Mouse (Mus musculus): ENCODE measurements around the gene Alg14.
A peak's percentile ranks its signal among the peaks of the same experiment; 100 is the strongest.

Alg14 gene

DNA sequence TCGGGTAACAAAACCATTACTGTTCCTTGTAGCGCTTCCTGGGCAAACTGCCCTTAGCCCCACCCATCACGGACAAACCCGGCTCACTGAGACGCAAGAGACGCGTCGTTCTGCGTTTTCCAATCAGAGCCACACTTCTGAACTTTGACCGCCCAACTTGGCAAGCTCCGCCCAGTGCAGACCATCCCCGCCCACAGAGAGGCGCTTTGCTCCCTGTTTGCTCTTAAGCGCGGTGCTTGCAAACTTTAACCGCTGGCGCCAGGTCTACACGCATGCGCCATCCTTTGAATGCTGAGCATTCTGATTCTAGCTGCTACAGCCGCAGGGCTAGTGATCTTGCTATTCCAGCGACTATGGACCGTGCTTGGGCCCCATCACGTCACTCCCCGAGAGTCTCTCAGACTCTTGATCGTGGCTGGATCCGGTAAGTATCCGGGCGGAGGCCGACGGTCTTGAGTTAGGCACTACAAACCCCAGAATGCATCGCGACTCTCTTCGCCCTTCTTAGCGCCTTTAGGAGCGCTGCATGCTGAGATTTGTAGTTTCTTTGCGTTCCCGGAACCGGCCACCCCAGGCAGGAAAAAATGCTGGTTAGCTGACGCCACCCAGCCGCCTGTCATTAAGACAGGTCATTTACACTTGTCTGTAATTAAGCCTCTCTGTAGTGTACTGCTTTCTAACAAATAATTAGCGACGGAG, at the start of gene Alg14:
TSS of gene Alg14 (plus strand) at position 214 of the 699 bp plus-strand sequence.
- DNase-seq (ENCODE audit: low spot score in 2 of 2), result peak; percentile 94 to 97

DNA sequence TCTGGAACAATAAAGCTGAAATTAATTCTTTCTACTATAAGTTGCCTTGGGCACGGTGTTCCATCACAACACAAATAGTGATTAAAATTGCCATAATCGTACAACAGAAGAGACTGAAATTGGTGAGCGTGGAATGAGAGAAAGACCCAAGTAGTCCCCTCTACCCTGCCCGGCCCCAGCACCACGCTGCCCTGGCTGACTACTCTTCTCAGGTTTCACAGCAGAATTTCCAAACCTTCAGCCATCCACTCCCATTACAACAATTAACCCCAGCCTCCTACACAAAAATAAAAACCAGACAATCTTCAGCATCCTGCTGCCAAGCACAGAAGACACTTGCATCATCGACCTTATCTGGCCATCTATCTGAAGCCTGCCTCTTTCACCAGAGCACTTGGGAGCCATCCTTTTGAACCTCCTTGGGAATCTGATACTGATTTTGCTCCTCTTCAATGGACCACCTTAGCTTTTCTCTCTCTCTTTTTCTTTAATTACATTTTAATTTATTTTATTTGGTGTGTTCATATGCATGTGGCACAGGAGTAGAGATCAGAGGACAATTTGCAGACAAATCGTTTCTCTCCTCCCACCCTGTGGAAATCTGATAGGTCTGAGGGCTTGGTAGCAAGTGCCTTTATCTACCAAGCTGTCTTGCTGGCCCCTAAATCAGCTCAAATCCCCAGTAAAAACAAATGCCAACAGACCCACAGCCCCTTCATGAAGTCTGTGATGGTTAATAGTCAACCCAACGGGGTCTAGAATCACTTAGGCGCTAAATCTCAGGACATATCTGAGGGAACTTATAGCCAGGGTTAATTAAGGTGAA, 49.2 kb upstream of the Alg14 start:
- DNase-seq (ENCODE audit: low spot score in 2 of 2), result no peak

DNA sequence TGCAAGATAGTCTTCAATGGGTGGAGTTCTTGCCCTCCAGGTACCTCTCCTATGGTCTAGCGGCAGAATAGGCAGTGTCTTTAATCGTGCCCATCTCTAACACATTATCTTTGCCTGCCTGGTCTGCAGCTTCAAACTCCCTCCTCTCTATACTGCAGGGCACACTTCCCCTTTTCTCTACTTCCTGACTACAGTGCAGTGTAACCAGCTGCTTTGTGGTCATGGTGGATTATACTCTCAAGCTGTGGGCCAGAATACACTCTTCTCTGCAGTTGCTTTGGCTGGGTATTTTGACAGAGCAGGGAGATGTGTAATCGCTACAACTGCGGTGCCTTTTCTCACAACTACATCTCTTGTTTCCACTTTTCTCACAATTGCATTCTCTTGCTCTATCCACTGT, 48.6 kb upstream of the Alg14 start:
- no peak for DNase-seq (ENCODE audit: low spot score in 2 of 2)

DNA sequence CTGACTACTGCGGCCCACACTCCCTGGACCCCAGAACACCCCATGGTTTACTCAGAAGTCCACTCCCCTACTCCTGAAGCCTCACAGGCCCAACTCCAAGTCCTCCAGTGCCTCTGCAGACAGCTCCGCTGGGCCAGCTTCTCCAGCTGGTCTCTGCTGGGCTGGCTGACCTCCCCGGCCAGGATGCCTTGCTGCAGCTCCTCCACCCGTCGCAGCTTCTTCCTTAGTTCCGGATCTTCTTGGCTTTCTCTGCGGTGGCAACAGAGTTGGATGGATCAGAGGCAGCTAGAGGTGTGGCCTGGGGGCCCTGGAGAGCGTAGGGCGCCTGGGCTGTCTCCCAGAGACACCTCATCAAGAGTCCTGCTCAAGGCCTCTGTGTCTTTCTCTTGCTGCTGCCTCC, 41.5 kb upstream of the Alg14 start:
- DNase-seq (ENCODE audit: low spot score in 2 of 2), result no peak

DNA sequence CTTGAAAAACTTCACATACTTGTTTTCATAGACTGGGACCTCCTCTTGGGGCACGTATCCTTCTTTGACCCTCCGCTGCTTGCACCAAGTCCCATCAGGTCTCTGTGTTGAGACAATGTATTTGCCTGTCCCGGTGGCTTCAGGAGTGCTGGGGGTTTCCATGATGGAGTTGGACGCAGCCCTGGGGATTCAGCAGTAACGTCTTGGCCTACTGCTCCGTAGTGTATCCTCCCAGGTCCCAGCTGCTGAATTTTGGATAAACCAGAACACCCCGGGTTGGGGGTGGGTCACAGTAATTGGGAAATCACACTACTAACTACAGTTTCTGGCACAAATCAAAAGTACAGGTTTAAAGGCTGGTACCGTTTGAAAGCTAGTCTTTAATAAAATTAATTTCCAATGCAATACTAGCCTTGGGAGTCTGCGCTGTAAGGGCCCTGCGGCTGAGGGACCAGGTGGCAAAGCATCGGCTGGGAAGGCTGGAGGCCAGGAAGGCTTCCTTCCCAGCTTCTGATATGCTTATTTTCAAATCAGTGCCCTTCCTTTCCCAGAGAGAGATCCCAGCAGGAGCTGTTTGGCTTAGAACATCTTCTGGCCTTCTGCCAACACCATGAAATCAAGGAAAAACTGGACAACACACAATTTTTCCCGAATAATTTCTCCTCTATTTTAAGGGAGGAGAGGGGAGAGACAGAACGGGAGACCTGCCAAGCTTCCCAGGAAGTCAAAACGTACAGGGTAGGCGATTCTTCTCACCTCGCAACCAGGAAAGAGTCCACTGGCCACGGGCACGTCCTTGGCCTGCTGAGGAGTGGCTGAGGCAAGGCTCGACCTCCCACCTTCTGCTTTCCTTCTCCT, 40.8 kb upstream of the Alg14 start:
- no peak for DNase-seq (ENCODE audit: low spot score in 2 of 2)

DNA sequence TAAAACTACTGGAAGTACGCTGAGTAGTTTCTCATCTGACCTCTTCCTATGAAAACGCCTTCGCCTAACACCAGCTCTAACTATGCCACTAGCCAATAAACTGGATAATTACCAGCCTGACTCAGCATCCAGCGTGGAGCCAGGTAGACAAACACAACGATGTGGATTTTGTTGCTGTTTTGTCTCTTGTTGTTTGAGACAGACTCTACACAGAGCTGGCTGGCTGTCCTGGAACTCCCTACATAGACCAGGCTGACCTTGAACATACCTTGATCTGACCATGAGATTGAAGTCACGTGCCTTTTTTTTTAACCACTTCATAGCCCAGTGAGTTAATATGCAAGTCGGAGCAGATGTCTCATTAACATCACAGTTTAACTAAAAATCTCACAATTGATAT, 36.1 kb upstream of the Alg14 start:
- DNase-seq (ENCODE audit: low spot score in 2 of 2), result no peak

DNA sequence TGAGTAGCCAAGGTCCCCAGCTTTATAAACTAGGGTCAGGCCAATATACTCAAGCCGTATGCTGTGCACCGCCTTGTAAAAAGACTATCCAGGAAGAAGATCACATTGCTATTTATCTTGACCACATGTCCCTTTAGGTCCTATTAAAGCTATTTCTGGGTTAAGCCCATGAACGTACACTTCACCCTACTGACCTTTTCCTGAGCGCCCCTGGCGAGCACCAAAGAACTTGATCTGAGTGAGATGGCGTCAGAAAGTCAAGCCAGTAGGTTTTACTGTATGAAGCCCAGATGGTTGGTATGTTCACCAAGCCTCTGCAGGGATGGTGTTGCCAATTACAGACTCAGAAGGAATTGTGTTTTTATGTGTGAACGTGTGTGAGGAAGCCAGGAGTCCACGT, 35.4 kb upstream of the Alg14 start:
- DNase-seq (ENCODE audit: low spot score in 2 of 2), result no peak

DNA sequence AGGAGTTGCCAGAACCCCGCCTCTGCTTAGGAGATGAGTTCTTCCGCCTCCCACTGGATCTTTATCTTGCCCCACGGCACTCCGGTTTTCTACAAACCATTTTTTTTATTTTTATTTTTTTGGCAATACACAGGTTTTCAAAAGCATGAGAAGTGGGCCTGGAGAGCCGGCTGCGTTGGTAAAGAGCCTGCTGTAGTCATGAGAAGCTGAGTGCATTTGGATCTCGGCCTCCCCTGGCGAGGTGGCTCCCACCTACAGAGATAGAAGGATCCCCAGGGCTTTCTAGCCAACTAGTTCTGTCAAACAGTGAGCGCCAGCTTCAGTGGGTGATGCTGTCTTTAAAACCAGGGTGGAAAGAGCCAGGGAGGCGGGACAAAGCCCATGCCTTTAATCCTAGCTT, 34.2 kb upstream of the Alg14 start:
- DNase-seq (ENCODE audit: low spot score in 2 of 2), result no peak

DNA sequence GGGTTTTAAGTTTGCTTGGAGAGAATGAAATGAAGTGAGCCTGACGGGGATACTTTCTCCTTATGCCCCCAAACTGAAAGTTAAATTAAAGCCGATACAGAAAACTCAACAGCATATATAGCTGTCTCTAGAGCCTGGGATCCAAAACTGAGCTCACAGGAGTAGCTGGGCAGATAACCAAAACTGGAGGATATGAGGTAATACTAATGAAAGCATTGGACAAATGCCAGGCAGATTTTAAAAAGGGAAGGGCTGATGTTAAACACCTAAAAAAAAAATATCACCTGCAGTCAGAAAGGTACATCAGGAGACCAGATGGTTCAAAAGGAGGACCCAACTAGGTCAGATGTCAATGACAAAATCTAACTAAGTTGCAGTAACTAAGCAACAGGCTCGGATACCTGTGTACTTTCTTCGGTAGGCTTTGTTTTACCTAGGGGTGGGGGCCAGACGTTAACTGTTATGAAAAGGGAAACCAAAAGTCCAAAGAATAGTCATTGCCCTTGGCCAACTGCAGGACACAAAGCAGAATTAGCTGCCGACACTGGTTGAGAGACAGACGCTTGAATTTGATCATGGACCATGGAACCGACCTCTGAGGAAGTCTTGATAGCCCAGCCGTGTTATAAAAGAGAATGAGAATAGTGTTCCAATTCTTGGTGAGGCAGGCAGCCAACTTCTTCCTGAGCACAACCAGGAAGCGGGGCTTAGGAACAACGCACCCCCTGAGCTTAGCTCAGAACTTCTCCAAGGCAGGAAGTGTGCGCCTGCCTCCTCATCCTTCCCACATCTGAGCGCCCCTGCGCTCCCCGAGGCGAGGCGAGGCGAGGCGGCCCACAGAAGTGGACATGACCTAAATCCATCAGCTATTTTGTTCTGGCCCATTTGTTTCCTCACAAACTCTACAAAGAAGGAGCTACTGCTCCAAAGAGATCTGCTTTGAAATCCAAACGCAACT, 32.8 kb upstream of the Alg14 start:
- no peak for DNase-seq (ENCODE audit: low spot score in 2 of 2)

DNA sequence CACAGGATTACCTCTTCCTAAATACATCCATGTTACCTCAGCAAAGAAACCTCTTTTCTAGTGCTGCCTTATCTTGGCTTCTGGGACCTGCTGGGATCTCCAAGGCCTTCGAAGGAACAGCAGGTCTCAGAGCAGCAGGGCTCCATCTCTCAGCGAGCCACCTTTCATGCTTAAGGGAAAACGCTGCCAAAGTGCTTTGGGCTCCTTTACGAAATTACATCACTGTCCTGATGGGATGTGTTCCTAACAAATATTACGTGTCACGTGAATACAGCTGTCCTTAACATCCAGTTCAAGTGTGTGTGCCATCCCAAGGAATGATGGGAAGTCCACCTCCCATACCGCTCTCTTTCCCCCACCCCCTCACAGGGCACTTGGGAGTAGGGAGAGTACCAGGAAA, 31.5 kb upstream of the Alg14 start:
- no peak for DNase-seq (ENCODE audit: low spot score in 2 of 2)

DNA sequence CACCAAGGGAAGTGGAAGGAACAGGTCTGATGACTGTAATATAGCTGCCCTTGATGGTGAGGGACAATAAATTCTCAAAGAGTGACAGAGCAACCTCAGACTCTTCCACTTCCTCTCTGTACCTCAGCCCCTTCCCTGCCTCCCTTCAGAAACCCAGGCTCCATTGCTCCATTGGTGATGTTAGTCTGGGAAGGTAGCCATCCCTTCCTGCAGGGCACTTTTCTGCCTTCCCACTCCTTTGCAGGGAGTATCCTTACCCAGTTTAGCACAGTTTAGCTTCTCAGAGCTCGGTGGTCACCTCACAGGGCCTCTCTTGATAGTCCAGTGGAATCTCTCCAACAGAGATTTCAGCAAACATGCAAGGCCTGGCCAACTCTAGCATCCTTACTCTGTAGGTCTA, 30.7 kb upstream of the Alg14 start:
- DNase-seq (ENCODE audit: low spot score in 2 of 2), result no peak

DNA sequence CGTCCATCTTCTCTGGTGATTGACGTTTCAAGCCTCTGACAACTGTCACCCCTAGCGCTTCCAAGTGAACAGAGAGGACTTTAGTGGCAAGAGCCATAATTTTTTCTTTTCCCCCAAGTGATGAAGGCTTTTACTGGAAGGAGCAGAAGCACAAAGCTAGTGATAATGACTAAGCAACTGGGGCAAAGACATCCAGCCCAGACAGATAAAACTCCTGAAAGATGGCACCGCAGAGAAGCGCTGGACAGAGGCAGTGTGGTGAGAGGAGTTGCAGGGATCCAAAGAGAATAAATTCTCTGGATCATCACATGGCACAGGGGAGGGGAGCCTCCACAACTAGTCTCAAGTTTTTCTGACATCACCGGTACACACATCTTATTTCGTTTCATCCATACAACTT, 30.3 kb upstream of the Alg14 start:
- no peak for DNase-seq (ENCODE audit: low spot score in 2 of 2)

DNA sequence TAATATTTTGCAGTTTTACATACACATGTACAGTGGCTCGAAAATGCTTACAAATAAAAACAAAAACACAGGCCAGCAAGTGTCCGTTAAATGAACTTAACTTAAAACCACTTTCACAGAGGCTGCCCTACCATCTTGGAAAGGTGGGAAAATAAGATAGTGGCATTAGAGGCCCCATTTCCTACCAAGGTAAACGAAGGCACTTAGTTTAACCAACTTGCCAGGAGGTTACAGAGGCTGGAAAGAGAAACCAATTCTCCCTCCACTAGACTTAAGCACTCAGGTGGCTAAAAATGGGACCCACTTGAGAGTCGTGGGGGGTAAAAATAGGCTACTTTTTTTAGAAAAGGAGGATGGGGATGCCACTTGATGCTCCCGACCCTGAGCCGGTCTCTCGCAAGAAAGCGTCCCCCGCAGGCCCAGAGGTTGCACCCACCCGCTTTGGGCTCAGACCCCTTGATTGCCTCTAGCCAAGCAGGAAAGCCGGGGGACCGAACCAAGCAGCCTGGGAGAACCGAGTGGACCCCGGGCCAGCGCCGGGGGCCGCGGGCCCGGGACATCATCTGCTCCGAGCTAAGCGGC, 29.5 kb upstream of the Alg14 start:
- DNase-seq (ENCODE audit: low spot score in 2 of 2), result no peak

DNA sequence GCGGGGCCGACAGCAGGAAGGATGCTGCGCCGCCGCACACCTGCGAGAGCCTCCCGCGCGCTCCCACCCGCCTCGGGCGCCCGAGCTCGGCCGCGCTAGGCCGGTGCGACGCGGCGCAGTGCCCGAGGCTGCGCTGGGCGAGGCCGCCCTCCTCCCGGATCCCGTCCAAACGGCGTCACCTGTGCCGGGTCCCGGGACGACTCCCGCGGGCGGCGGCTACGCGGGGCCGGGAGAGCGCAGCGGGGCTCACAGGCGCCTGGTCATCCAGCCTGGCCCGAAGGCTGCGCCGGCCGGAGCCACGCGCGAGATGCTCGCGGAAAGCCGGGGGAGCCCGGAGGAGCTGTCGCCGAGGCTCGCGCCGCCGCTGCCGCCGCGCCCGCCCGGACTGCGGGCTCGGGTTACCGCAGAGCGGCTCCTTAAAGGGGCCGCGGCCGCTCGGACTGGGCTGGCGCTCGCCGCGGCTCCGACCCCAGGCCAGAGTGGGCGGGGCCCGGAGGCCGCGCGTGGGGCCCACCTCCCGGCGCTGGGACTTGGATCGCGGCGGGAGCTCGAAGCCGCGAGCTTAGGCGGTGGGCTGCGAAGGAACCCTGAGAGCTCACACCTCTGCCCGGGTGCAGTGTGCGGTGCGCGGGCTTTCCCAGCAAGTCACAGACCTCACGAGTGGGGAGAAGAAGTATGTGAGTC, 28.9 kb upstream of the Alg14 start:
- DNase-seq (ENCODE audit: low spot score in 2 of 2), result peak; percentile 47 to 59

DNA sequence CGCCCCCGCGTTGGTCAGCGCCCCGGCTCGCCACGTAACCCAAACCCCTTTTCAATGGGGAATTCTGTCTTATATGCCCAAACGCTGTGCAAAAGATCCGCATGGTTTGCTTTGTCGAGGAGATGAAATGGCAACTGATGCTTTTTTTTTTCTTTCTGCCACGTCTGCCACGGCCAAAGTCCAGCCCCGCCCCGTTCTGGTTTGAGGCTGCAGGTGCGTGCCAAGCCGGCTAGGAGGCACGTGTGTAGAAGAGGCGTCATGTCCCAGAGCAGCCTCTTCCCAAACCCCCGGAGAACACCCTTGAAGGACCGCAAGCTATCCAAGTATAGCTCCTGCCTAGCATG, 28.4 kb upstream of the Alg14 start:
- peak in 1 of 2 experiments; percentile 46 for DNase-seq (ENCODE audit: low spot score in 2 of 2)

DNA sequence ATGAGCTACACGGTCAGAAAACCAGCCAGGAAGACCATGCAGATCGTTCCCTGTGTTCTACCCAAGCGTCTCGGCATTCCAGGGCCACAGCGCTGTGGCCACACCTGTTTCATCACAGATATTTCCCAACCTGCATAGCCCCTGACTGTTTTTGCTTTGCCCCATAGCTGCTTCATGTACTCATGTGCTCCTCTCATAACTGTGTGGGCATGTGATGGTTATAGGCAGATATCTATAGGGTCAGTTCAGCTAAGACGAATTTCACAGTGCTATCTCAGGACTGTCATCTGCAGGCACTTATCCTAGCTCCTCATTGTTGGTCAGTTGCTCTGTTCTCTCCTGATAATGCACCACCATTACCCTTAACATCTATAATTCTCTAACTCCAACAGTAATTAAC, 27.3 kb upstream of the Alg14 start:
- no peak for DNase-seq (ENCODE audit: low spot score in 2 of 2)

DNA sequence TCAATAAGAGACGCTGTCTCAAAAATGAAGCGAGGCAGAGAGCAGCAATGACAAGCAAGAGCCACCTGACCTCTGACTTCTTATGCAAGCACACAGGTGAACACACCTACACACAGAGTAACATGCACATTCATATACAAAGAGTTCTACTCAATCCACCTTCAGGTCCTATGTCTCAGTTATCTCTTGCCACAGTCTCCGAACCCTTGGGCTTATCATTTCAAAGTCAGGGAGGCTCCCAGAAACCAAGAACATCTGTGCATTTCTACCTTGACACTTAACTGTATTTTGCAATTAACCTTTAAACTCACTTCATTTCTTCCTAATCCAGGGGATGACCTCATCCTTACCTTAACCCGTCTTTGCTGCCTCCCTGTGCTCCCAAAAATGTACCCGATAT, 24.3 kb upstream of the Alg14 start:
- no peak for DNase-seq (ENCODE audit: low spot score in 2 of 2)

DNA sequence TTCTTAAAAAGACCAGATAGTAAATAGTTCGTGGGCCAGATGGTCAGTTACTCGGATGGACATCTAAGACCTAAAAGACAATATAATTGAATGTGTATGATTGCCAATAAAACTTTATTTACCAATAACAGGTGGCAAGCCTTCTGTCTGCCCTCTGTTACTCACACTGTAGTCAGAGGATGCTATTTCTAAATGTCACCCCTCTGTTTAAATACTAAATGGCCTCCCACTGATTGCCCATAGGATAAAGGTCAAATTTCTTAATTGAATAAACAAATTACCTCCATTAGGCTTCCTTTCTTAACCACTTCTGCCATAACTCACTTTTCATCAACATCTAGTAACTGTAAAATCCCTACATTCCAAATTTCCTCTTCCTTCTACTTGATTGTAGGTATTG, 19.0 kb upstream of the Alg14 start:
- no peak for DNase-seq (ENCODE audit: low spot score in 2 of 2)

DNA sequence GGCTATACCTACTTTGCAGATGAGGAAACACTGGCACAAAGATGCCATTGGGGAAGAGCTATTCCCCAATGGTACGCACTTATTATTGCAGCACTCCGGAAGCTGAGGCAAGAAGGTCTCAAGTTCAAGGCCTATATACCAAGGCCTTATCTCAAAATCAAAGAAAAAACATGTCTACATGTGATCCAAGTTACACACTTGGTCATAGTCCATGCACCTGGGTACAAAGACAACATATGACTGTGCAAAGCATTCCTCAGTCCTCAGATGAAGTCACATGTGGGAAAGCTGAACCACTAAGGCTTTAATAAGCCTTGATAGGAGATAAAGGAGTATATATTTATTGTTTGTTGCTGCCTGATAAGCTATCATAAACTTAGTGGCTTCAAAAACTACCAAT, 17.6 kb upstream of the Alg14 start:
- no peak for DNase-seq (ENCODE audit: low spot score in 2 of 2)

DNA sequence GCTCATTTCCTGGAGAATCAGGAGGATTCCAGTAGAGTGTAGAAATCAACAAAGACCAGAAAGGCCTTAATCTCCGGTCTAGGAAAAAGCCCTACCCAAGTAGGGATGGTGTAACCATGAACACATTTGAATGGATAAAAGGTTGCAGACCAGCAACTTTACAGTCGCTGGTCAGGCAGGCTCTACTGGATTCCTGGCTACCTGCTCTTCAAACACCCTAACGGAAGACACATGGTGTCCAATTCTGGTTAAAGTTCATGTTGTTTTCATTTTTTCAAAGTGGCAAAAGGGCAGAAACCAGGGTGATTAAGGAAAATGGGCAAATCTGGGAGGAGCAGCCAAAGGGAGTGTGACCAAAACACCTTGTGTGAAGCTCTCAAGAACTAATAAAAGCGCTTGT, 14.6 kb upstream of the Alg14 start:
- peak; percentile 35 to 47 for DNase-seq (ENCODE audit: low spot score in 2 of 2)

Data from urinary bladder, postnatal 36 days (tissue).